Mouse (Mus musculus) MEL (cell line): ENCODE data around the gene Fgfr2.

Source experiments
- CTCF ChIP-seq, 3 experiments: IDR thresholded peaks in 2 of 3; conservative IDR thresholded peaks in 1 of 3; 2 replicates each; pipeline ENCODE4 v1.5.1; 2011 to 2012; ENCODE audit warnings: low read length in 3 of 3, low read depth in 2 of 3, mild to moderate bottlenecking in 2 of 3, improper control_type of control experiment in 1 of 3, inconsistent platforms in 1 of 3, mixed read lengths in 1 of 3, moderate library complexity in 1 of 3; ENCODE audit not compliant: control insufficient read depth in 1 of 3, insufficient read depth in 1 of 3, poor library complexity in 1 of 3, severe bottlenecking in 1 of 3
- E2F4 ChIP-seq: IDR thresholded peaks from 2 replicates; pipeline ENCODE4 v1.6.1; 2011; ENCODE audit warnings: low read depth, low read length, improper control_type of control experiment, borderline replicate concordance
- HCFC1 ChIP-seq: IDR thresholded peaks from 2 replicates; pipeline ENCODE4 v1.6.1; 2012; ENCODE audit warnings: low read depth, mild to moderate bottlenecking, inconsistent platforms, low read length, improper control_type of control experiment, moderate library complexity
- JUND ChIP-seq: IDR thresholded peaks from 2 replicates; pipeline ENCODE4 v1.6.1; 2011; ENCODE audit warnings: low read depth, mild to moderate bottlenecking, improper control_type of control experiment, low read length
- MAFK ChIP-seq: IDR thresholded peaks from 2 replicates; pipeline ENCODE4 v1.6.1; 2011; ENCODE audit warnings: low read depth, mild to moderate bottlenecking, low read length, improper control_type of control experiment, borderline replicate concordance
- MAX ChIP-seq: IDR thresholded peaks from 2 replicates; pipeline ENCODE4 v1.6.1; 2011; ENCODE audit warnings: low read length, improper control_type of control experiment
- MXI1 ChIP-seq: IDR thresholded peaks from 2 replicates; pipeline ENCODE4 v1.6.1; 2011; ENCODE audit warnings: mild to moderate bottlenecking, low read depth, low read length, improper control_type of control experiment
- POLR2A ChIP-seq, 2 experiments: IDR thresholded peaks; 2 replicates each; pipeline ENCODE4 v1.6.1; 2011 to 2012; ENCODE audit warnings: low read length in 2 of 2, mild to moderate bottlenecking in 2 of 2, control low read depth in 1 of 2, improper control_type of control experiment in 1 of 2, low read depth in 1 of 2, moderate library complexity in 1 of 2; ENCODE audit not compliant: control insufficient read depth in 1 of 2, insufficient read depth in 1 of 2, poor library complexity in 1 of 2
- SIN3A ChIP-seq: IDR thresholded peaks from 2 replicates; pipeline ENCODE4 v1.6.1; 2012; ENCODE audit warnings: low read length, improper control_type of control experiment, inconsistent platforms
- TCF12 ChIP-seq: IDR thresholded peaks from 2 replicates; pipeline ENCODE4 v1.6.1; 2014; ENCODE audit warnings: low read depth, mild to moderate bottlenecking, inconsistent platforms, low read length, improper control_type of control experiment, moderate library complexity
- USF2 ChIP-seq, 2 experiments: IDR thresholded peaks; 2 replicates each; pipeline ENCODE4 v1.6.1; 2011 to 2012; ENCODE audit warnings: improper control_type of control experiment in 2 of 2, low read length in 2 of 2, borderline replicate concordance in 1 of 2, inconsistent platforms in 1 of 2, low read depth in 1 of 2, mild to moderate bottlenecking in 1 of 2; ENCODE audit not compliant: insufficient read depth in 1 of 2

DNA sequence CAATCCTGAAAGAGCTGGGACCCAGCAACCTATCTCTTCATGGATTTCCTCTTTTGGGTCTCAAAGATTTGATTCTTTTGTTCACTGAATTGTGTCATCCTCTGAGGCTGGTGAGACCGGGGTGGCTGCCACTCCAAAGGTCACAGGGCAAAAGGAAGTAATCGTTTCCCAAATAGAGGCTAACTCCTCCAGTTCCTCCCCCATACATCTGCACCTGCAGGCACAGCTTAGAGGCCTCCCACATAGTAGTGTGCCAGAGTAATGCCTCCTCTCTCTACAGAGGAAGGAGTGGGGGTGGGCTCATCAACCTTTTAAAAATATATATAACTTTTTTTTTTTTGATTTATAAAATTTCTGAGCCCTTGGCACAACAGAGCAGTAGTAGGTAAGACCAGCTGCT, 3001.6 kb downstream of the Fgfr2 start:
- TF ChIP-seq E2F4 (no peak), JUND (no peak), HCFC1 (no peak), POLR2A (IDR thresholded peaks at IDR 0.05; ENCODE audit: control insufficient read depth in 1 of 2, insufficient read depth in 1 of 2, low read depth in 1 of 2, low read length in 2 of 2, poor library complexity in 1 of 2) (no peak), USF2 (IDR thresholded peaks at IDR 0.05; ENCODE audit: borderline replicate concordance in 1 of 2, insufficient read depth in 1 of 2, low read depth in 1 of 2, low read length in 2 of 2) (no peak), CTCF (IDR thresholded peaks at IDR 0.05 in 2 of 3, conservative IDR thresholded peaks at IDR 0.05 in 1 of 3; ENCODE audit: control insufficient read depth in 1 of 3, insufficient read depth in 1 of 3, low read depth in 2 of 3, low read length in 3 of 3, poor library complexity in 1 of 3, severe bottlenecking in 1 of 3) (no peak), SIN3A (no peak), MAFK (no peak), MAX (no peak), TCF12 (no peak), MXI1 (no peak)
